Mouse (Mus musculus): ENCODE measurements around the gene Kifc3.
"Not testable (repeated sequence)": the region's sequence is repeated elsewhere in the genome, so short reads cannot be mapped to it uniquely, and the experiment has no call there.

The Kifc3 gene

DNA sequence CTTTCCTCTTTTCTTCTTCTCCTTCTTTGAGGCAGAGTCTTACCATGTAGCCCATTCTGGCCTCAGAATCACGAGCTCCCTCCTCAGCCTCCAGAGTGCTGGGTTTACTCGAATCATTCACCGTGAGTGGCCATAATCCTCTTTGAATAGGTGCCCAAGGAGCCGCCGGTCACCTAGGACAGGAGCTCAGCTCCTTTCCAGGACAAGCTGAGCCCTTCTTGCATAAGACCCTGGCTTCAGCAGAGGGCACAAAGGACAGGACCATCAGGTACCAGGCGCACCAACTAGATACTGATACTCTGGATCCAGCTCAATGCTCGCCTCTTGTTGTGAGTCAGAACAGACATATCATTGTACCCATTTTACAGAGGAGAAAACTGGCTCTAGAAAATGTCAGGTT lies 36.2 kb downstream of the Kifc3 start:
- in situ Hi-C loops (cut with MboI; ENCODE audit: low pct_unique_long_range_greater_than_20kb in 1 of 2, low sequenced_read_pairs in 2 of 2, unreplicated experiment in 1 of 2), result no loop called here

DNA sequence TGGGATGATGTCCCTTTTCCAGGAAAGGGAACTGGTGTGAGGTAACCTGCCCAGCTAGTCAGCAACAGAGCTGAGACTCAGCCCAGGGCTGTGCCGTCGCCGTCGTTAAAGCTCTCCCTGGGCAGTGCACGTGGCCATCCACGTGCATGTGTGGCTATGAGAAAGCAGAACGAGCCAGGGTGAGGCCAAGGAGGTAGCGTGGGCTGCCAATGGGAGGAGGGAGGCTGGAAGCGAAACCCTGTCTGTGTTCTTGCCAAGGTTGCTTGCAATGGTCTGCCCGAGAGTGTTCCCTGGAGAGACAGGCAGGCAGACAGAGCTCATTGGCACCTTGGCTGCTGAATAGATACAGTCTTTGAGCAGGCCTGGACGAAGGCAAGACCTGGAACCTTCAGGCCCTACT lies 36.7 kb downstream of the Kifc3 start:
- in situ Hi-C loops (cut with MboI; ENCODE audit: low pct_unique_long_range_greater_than_20kb in 1 of 2, low sequenced_read_pairs in 2 of 2, unreplicated experiment in 1 of 2), result no loop called here

DNA sequence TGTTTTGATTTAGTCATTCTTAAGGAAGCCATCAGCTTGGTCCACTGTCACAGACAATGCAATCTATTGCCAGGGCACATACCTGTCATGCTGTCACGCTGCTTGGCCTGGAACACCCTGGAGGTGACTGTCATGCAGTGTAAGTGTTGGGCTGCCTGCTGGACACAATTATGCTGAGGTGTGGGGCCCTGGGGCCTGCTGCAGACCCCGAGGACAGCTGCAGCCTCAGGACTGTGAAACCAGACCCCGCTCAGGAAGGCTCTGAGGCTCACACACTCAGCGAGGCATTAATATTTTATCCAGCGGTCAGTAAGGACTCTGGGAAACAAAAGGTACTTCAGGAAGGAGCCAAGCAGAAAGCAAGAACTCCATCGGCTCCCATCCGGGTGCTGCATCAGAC lies 38.1 kb downstream of the Kifc3 start:
- in situ Hi-C loops (cut with MboI; ENCODE audit: low pct_unique_long_range_greater_than_20kb in 1 of 2, low sequenced_read_pairs in 2 of 2, unreplicated experiment in 1 of 2), result no loop called here

DNA sequence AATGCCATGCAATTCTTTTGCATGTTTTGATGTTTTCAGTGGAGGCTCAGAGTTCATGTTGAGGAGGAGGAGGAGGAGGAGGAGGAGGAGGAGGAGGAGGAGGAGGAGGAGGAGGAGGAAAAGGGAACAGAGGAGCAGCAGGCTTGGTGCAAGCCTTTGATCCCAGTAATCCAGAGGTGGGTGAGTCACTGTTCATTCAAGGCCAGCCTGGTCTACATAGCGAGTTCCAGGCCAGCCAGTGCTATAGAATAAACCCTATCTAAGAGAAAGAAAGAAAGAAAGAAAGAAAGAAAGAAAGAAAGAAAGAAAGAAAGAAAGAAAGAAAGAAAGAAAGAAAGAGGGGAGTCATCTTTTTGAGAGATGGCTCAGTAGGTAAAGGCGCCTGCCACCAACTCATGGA lies 38.6 kb downstream of the Kifc3 start:
- in situ Hi-C loops (cut with MboI; ENCODE audit: low pct_unique_long_range_greater_than_20kb in 1 of 2, low sequenced_read_pairs in 2 of 2, unreplicated experiment in 1 of 2), result not testable (repeated sequence)

DNA sequence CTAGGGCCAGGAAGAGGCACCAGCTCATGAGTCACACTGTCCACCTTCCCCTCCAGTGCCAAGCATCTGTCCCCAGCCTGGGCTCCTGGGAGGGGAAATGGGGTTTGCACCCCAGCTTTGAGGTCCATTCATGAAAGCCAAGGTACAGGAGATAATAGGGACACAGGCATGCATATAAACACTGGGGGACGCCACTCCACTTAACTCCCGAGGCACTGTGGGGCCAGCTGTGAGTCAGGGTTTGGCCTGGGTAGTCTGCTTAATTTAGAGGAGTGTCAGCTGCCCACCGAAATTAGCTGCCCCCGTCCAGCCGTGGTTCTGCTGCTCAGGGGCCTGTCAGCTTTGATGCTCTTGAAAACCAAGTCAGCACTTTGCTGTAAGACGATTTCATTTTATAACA lies 39.8 kb downstream of the Kifc3 start:
- in situ Hi-C loops (cut with MboI; ENCODE audit: low pct_unique_long_range_greater_than_20kb in 1 of 2, low sequenced_read_pairs in 2 of 2, unreplicated experiment in 1 of 2), result no loop called here

DNA sequence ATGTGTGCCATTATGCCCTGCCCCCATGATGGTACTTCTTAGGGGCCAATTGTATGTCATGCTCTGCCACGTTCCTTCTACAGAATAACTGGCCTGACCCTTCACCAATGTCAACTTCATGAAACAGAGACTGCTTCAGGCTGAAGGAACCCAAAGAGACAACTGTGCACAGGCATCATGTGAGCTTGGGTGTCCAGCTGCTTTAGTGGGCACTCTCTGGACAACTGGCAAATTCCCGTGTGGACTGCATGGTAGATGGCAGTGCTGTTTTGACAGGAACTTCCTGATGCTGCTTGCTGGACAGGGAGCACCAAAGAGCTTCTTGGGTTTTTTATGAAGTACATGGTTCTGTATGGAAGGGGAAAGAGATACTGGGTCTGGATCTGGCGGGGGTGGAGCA lies 43.3 kb downstream of the Kifc3 start:
- in situ Hi-C loops (cut with MboI; ENCODE audit: low pct_unique_long_range_greater_than_20kb in 1 of 2, low sequenced_read_pairs in 2 of 2, unreplicated experiment in 1 of 2), result no loop called here

DNA sequence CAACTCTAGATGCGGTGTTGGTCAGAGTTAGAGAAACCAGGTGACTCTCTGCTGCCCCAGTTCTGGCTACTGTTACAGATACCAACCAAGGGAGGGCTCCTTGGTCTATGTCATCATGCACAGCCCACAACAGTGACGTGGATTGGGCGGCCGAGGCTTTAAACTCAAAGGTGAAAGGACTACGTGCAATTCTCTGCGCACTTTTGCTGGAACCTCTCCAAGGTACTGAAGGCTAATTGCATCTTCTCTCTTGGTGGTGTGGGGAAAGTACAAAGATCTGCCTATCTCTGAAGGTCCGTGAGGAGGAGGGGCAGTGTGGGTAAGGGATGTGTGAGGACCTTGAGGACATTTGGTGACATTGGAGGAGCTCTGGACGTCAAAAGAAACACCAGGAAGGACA lies 44.0 kb downstream of the Kifc3 start:
- in situ Hi-C loops (cut with MboI; ENCODE audit: low pct_unique_long_range_greater_than_20kb in 1 of 2, low sequenced_read_pairs in 2 of 2, unreplicated experiment in 1 of 2), result no loop called here

DNA sequence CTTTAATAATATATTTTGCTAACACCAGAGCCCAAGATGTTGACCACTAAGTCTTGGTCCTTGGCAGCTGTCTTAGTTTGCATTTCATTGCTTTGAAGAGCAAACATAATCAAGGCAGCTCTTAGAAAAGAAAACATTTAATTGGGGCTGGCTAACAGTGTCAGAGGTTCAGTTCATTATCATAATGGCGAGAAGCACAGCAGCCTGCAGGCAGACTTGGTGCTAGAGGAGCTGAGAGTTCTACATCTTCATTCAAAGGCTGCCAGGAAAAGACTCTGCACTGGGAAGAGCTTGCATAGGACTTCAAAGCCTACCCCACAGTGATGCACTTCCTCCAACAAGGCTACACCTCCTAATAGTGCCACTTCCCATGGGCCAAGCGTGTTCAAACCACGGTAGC lies 45.5 kb downstream of the Kifc3 start:
- in situ Hi-C loops (cut with MboI; ENCODE audit: low pct_unique_long_range_greater_than_20kb in 1 of 2, low sequenced_read_pairs in 2 of 2, unreplicated experiment in 1 of 2), result no loop called here

DNA sequence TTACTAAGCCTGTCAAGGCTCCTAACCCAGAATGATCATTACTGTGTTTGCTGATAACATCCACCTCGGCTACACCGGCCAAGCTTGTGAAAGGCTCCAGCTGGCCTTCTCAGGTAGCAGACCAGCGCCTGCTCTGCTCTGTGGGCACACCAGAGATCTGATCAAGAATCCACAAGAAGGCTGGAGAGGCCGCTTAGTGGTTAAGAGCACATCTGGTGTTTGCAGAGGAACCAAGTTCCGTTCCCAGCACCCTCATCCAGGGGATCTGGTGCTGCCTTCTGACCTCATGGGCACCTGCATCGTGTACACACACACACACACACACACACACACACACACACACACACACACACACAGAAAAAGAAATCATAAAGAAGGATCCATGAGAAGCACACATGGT lies 46.5 kb downstream of the Kifc3 start:
- in situ Hi-C loops (cut with MboI; ENCODE audit: low pct_unique_long_range_greater_than_20kb in 1 of 2, low sequenced_read_pairs in 2 of 2, unreplicated experiment in 1 of 2), result no loop called here

DNA sequence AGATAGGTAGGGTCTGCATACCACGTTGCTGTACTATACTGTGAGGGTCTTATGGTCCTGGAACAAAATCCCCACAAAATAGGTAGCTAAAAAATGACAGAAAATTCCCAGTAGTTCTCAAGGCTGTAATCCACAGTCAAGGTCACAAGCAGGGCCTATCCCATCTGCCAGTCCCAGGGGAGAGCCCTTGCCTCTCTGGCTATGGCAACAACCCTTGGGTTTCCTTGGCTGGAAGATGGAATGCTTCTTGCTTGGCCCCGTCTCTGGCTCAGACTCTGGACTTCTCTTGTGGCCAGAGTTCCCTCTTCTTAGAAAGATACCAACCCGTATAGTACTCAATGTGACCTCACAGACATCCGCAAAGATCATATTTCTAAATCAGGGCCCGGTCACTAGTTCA lies 47.3 kb downstream of the Kifc3 start:
- in situ Hi-C loops (cut with MboI; ENCODE audit: low pct_unique_long_range_greater_than_20kb in 1 of 2, low sequenced_read_pairs in 2 of 2, unreplicated experiment in 1 of 2), result no loop called here

DNA sequence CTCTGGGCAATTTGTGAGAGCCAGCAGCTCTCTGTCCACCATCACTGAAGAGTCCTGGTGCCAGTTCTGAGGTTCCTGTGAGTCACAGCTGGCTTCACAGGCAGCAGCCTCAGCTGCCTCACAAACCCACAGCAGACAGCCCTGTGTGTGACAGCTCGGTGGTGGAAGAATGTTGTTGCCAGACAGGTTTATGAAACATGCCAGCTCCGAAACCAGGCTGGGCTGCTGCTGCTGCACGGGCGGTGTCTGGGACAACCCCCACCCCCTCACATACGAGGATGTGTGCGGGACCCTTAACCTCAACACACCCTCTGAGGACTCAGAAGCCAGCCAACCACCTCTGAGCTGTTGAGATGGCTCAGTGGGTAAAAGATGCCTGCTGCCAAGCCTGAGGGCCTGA lies 48.0 kb downstream of the Kifc3 start:
- in situ Hi-C loops (cut with MboI; ENCODE audit: low pct_unique_long_range_greater_than_20kb in 1 of 2, low sequenced_read_pairs in 2 of 2, unreplicated experiment in 1 of 2), result no loop called here

DNA sequence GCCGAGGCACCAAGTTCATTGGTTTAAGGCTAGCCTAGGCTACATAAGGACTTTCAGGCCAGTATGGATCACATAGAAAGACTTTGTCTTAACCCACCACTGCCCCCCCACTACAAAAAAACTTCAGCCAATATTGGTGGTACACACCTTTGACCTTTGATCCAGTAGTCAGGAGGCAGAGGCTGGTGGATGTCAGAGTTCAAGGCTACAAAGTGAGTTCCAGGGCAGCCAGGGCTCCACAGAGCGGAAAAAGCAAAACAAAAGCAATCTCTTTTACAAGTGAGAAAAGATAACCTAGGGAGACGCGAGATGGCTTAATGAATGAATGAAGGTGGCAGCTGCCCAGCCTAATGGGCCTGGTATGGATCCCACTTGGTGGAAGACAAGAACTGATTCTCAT lies 48.6 kb downstream of the Kifc3 start:
- in situ Hi-C loops (cut with MboI; ENCODE audit: low pct_unique_long_range_greater_than_20kb in 1 of 2, low sequenced_read_pairs in 2 of 2, unreplicated experiment in 1 of 2), result no loop called here

DNA sequence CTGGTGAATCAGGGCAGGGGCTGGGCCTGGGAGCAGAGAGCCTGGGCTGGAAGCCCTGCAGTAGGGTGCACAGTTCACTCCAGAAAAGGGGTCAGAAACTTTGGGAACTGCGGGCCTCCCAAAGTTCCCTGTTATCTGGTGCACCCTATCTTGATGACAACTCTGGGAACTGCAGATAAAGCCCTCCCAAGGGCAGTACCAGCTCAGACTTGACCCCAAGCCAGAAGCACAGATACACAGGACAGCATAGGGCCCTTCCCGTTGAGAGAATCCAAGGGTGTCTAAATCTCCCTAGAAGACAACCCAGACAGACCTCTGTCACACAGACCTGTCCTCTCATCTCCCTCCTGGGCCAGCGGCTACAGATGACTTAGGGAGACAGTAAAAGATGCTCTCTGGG lies 52.0 kb downstream of the Kifc3 start:
- in situ Hi-C loops (cut with MboI; ENCODE audit: low pct_unique_long_range_greater_than_20kb in 1 of 2, low sequenced_read_pairs in 2 of 2, unreplicated experiment in 1 of 2), result no loop called here

DNA sequence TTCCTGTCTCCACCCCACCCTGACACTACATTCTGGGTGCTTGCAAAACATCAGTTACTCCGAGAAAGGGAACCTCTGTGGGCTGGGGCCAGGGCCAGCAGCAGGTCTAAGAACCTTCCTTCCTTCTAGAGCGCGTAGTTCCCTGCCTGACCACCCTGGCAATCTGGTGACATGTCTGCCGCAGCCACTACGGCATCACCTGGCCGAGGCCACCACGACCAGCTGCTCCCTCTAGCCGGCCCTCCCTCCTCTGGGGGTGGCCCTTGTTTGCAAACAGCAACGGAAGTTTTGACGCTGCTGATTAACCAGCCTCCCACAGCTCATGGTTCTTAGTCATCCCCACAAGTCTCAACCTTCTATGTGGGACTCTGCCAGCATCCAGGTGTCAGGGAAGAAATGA lies 53.2 kb downstream of the Kifc3 start:
- in situ Hi-C loops (cut with MboI; ENCODE audit: low pct_unique_long_range_greater_than_20kb in 1 of 2, low sequenced_read_pairs in 2 of 2, unreplicated experiment in 1 of 2), result no loop called here

DNA sequence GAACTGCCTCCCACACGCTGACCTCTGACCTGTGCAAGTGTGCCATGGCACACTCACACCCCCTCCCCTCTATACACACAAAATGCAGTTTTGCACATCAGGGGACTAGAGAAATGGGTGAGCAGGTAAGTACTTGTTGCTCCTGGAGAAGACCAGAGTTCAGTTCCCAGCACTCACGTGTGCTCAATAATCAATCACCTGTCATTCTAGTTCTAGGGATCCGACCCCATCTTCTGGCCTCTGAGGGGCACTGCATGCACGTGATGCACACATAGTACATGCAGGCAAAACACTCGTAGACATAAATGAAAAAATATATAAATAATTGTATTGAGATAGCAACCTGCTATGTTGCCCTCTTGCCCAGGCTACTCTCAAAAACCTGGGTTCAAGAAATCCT lies 55.8 kb downstream of the Kifc3 start:
- in situ Hi-C loops (cut with MboI; ENCODE audit: low pct_unique_long_range_greater_than_20kb in 1 of 2, low sequenced_read_pairs in 2 of 2, unreplicated experiment in 1 of 2), result no loop called here

DNA sequence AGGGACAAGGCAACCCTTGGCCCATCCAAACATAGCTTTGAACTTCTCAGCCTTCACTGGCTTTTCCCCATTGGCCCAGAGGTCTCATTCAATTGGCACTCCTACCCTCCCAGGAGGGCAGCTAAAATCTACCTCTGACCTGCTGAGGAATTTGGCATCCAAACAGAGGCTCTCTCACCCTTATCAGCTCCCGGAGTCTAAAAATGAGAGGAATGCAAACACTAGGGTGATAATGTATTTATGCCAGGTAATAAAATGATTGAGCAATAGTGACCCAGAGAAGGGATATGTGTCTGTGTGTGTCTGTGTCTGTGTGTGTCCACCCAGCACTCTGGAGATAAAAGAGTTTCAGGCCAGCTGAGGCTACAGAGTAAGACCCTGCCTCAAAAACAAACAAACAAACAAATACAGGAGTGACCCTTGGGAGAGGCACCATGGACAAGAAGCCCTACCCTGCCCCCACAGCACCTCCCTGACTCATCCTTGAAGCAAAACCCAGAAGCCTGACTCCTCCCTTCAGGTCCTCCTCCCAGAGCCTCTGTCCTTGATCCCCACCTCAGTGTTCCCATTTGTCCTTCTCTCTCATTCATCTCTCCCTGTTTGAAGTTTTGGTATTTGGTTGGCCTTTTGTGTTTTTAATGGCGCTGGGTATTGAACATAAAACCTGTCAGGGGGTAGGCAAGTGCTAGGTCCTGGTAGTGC lies 56.4 kb downstream of the Kifc3 start:
- in situ Hi-C loops (cut with MboI; ENCODE audit: low pct_unique_long_range_greater_than_20kb in 1 of 2, low sequenced_read_pairs in 2 of 2, unreplicated experiment in 1 of 2), result no loop called here

DNA sequence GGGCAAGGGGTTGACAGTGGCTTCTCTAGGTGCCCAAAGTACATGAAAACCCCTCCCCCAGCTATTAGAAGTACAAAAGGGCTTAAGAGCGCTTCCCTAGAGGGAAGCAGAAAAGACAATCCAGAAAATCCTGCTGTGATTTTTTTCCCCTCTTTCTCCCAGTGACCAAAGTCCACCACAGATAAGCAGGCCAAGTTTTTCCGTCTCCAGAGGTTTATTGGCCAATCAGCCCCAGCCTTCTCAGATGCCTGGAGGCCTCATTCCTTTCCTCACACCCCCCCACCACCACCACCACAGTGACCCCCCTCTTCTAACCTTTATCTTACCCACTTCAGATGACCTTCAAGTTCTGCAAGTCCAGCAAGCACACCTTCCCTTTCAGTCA lies 58.0 kb downstream of the Kifc3 start:
- in situ Hi-C loops (cut with MboI; ENCODE audit: low pct_unique_long_range_greater_than_20kb in 1 of 2, low sequenced_read_pairs in 2 of 2, unreplicated experiment in 1 of 2), result no loop called here

DNA sequence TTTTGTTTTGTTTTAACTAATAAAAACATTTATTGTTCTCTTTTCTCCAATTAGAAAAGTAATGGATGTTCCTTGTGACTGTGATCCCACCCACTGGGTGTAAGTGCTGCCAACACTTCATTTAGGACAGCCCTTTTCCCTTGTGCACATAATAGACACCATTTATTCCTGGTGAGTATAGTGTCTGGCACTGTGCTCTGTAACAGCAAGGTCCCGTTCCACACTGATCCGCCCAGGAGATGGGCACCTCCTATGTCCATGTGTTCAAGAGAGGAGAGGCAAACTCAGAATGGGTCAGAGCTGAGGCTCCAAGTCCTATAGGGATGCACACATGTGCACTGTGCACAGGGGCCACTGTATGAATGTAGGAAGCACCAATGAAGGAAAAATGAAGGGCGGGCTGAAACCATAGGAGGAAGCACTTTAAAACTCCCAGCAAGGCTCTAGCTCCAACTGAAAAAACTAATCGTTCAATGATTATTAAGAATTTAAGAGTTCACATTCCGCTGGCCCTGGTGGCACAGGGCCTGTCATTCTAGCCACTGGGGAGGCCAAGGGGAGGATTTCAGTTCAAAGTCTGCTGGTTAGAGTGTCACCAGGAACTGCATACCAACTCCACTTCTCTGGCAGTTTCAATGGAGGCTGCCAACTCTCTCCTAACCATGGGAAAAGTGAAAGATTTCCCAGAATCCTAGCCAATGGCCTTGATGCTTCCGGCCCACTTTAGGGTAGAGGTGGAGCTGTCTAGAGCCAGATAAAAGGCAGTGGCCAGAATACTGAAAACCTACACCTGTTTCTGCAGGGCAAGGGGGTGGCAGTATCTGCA lies 58.6 kb downstream of the Kifc3 start:
- in situ Hi-C loops (cut with MboI; ENCODE audit: low pct_unique_long_range_greater_than_20kb in 1 of 2, low sequenced_read_pairs in 2 of 2, unreplicated experiment in 1 of 2), result no loop called here

DNA sequence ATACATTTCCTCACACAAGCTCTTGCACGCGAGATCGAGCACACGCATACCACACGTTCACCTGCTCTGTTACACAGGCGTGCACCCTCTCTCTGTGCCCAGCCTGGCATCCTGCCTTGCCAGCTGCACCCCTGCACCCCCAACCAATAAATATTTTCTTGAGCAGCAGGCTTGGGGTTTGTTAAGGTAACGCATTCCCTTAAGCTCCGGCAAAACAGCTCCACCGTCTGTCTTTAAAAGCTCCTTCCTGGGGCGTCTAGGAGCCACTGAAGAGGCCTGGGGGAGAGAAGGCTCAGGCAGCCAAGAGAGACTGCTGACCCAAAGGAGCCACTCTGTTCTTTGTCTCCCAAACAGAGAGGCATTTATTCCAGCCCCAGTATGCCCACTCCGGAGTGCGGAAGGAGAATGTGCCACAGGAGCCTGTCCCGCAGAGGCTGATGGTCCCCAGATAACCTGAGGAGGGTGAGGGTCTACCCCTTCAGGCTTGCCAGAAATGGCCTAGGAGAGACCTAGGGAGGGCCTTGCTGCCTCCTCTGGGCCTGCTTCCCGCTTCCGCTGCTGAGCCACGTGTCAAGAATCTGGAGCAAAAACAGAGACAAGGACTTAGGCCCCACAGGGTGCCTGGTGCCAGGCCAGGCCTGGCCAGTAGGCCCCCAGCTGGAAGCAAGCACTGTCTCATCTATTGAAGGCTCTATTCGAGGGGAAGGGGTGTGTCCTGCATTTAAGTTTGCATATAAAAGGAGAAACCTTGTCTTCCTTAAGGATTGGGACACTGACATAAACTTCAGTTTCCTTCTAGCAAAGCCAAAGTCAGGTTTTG lies 59.4 kb downstream of the Kifc3 start:
- in situ Hi-C loops (cut with MboI; ENCODE audit: low pct_unique_long_range_greater_than_20kb in 1 of 2, low sequenced_read_pairs in 2 of 2, unreplicated experiment in 1 of 2), result no loop called here
